Mouse (Mus musculus): ENCODE measurements around the gene Timm10.

DNA sequence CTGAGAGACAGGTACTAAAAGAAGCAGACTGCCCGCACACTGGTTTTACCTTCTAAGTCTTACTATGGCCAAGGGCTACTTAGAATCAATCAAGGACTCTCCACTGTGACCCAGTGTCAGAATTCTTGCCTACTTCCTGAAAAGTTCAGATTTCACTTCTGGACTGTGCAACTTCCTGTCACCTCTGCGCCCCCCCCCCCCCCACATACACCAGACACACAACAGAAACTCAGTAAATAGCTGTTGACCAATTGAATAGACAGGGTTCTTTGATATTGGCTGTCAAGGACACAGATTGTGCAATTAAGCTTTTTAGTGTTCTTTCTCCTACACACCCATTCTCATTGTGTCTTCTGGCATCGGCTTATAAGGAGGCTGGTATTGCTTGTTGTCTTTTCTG lies 38.5 kb upstream of the Timm10 start:
- TF ChIP-seq CTCF (IDR thresholded peaks at IDR 0.05; ENCODE audit: borderline replicate concordance, insufficient read depth, low read length) (no peak), POLR2A (IDR thresholded peaks at IDR 0.05; ENCODE audit: low read depth, low read length) (no peak)

Data from embryonic fibroblast, embryonic 13.5 days (primary cell).